Mouse (Mus musculus) midbrain, embryonic 10.5 days (tissue): ENCODE data around the gene Pcf11. TPM values are rescaled to one million over a fixed set of nuclear protein-coding genes. Genes with fewer than 3 reads are reported as not detected.

ENCODE experiments used
- DNase-seq: peaks from one replicate; pipeline ENCODE4 v3.0.0-alpha.2; 2017; ENCODE audit warnings: low spot score
- H3K27ac ChIP-seq: fragments of 300-500 bp; sonication (generic); replicated peaks from 2 replicates; pipeline ENCODE4 v1.5.1; 2016; ENCODE audit warnings: mild to moderate bottlenecking
- H3K27me3 ChIP-seq: fragments of 300-500 bp; sonication (generic); 2 replicates; pipeline ENCODE4 v1.6.1; 2016; ENCODE audit warnings: low read depth, mild to moderate bottlenecking; ENCODE audit not compliant: poor library complexity, severe bottlenecking
- H3K36me3 ChIP-seq: fragments of 300-500 bp; sonication (generic); 2 replicates; pipeline ENCODE4 v1.6.1; 2016; ENCODE audit warnings: mild to moderate bottlenecking, moderate library complexity
- H3K4me1 ChIP-seq: fragments of 300-500 bp; sonication (generic); 2 replicates; pipeline ENCODE4 v1.6.1; 2016
- H3K4me3 ChIP-seq: fragments of 300-500 bp; sonication (generic); 2 replicates; pipeline ENCODE4 v1.5.1; 2016; ENCODE audit warnings: mild to moderate bottlenecking, moderate library complexity
- H3K9me3 ChIP-seq: fragments of 300-500 bp; sonication (generic); replicated peaks from 2 replicates; pipeline ENCODE4 v1.6.1; 2016; ENCODE audit warnings: mild to moderate bottlenecking
- WGBS: fragments of 180-500 bp; shearing (Covaris S2); methylation state at CpG from one replicate; pipeline ENCODE4 v1.1.7; 2016; 5-methylcytosine and 5-hydroxymethylcytosine counted together
- polyA plus RNA-seq: library from polyadenylated mRNA; unstranded; fragments of >200 nt; fragmentation: Nextera tagmentation; extraction: Ambion mirVana; gene quantifications from 2 replicates; pipeline ENCODE4 v1.2.1, GENCODE M21; 2016

The Pcf11 gene
- polyA plus RNA-seq, 1 experiment from 2014 or later, result 16.4 TPM

DNA sequence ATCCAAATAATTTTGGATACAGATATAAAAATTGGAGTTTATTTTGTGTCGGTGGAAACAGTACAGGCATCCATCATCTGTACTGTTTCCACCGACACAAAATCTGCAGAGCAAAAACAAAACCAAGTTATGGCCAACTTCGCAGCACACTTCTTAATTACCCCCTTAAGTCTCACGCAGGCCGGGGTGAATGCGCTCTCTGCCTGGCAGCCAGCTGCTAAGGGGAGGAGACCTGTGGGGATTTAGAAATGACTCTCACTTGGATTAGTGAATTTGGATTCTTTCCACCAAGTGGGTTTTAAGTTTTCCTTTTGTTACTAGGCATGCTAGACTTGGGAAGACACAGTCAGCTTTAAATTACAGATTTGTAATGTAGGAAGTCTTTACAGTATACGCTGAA, 58.9 kb downstream of the Pcf11 start:
- DNase-seq, result no peak

DNA sequence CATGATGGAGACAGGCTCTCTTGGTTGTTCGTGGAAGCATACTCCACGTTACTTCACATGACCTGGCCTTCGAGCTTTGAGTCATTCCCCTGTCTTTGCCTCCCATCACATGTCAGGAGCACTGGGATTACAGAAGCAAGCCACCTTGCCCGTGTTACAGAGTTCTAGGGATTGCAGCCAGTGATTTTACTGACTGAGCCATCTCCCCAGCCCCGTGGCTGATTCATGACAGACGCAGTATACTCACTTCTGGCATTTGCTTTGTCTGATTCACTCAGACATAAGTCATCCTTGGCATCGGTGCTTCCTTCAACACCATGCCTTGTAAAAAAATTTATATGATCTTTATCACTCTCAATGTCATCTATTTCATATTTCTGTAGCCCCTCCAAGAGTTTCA, 64.8 kb downstream of the Pcf11 start:
- WGBS, result 92% methylated on average over 7 of the region's 7 CpGs
- Histone ChIP-seq H3K36me3 (peaks cover 19% of the 10 kb centered on the region), H3K27ac (no peak overlapping the region), H3K9me3 (no peaks in the 10 kb centered on the region), H3K4me1 (no peaks in the 10 kb centered on the region), H3K27me3 (no peaks in the 10 kb centered on the region), H3K4me3 (no peak overlapping the region)
- DNase-seq, result no peak

More for the DNA sequence above, 58.9 kb downstream of the Pcf11 start:
- peaks cover 7% of the 10 kb centered on the region; the same call in 1 of the 2 replicates for H3K36me3 ChIP-seq
- no peak overlapping the region for H3K4me3 ChIP-seq
- no peaks in the 10 kb centered on the region for H3K4me1 ChIP-seq
- 64% methylated on average over 7 of the region's 7 CpGs for WGBS
- no peaks in the 10 kb centered on the region for H3K9me3 ChIP-seq
- no peaks in the 10 kb centered on the region for H3K27me3 ChIP-seq
- H3K27ac ChIP-seq, result no peak overlapping the region

Other genes starting within 250 kb of the Pcf11 start
- gene Ccdc90b, start 108.8 kb downstream of the Pcf11 start, polyA plus RNA-seq, result 70.1 and 72.4 TPM in 2 replicates
- 10.9 and 12.1 TPM in 2 replicates for gene Ankrd42, start 32.8 kb downstream of the Pcf11 start, polyA plus RNA-seq
- 15.1 and 18.1 TPM in 2 replicates for gene Rab30, start 71.7 kb upstream of the Pcf11 start, polyA plus RNA-seq
- gene Ddias, start 204.3 kb upstream of the Pcf11 start, polyA plus RNA-seq, result 21.7 and 26.3 TPM in 2 replicates
- gene Prcp, start 204.5 kb upstream of the Pcf11 start, polyA plus RNA-seq, result 20.0 and 20.7 TPM in 2 replicates